Mouse (Mus musculus): ENCODE results near the gene Gm15446. TPM values are rescaled to one million over a fixed set of nuclear protein-coding genes. Genes with fewer than 3 reads are reported as not detected.

The Gm15446 gene
- total RNA-seq (2023) = 10 to 100 TPM; 30.1 to 36.1 TPM

DNA sequence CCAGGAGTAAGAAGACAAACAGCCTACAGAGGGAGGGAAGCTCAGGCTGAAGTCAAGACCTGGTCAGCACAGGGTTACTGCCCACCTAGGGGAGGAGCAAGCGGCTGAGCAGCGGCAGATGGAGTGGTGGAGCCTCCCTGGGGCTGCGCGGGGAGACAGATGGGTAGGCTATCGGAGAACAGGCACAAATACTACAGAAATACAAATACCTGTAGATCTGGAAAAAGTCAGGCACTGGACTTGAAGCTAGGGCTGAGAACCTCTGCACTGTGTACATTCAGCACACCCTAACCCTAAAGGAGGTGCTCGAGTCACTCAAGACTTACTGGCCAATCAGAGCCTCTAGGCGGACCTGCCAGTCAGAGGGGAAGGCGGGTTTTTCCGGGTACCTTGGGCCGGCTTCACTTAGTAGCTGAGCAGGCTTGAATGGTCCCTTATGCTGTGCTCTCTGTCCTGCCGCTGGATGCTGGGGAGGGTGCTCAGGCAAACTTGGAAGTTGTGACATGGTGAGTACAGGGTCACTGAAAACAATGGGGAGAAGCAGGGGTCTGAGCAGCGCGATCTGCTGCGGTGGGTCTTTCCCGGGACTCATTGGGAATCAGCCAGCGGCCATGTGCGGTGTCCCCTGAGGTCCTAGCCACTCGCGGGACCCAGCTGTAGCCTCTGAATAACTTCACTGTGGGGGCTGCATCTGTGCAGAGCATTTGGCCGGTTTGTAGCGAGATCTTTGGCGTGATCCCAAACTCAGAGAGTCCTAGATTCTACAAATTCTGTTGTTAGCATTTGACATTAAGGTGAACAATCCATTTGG lies at the start of gene Gm15446:
Gene Gm15446, plus strand, starts transcription at position 140 of the 811 bp plus-strand sequence.

Other genes with a start within 250 kb of the Gm15446 start
- 1 to 10 TPM; 4.1 to 7.6 TPM for gene 5430403G16Rik, start 232.4 kb upstream of the Gm15446 start, total RNA-seq (2023)
- 10 to 100 TPM; 15.3 to 17.0 TPM for gene 4930522L14Rik, start 171.5 kb upstream of the Gm15446 start, total RNA-seq (2023)
- gene Zfp932, start 73.1 kb downstream of the Gm15446 start, total RNA-seq (2023) = 10 to 100 TPM; 42.9 to 50.0 TPM
- gene Gm17655, start 149.1 kb downstream of the Gm15446 start, total RNA-seq (2023) = 10 to 100 TPM; 16.5 to 18.5 TPM
- gene Gm35315, start 171.0 kb downstream of the Gm15446 start, total RNA-seq (2023) = under 1 TPM; 0.50 to 0.90 TPM
- 1 to 10 TPM; 1.3 to 2.2 TPM for gene Plcxd1, start 176.6 kb downstream of the Gm15446 start, total RNA-seq (2023)
- gene Gtpbp6, start 184.8 kb downstream of the Gm15446 start, total RNA-seq (2023) = 100 to 1,000 TPM; 147 to 151 TPM
- 10 to 100 TPM in 1 of 2 experiments, 1 to 10 TPM in 1; 9.7 to 10.9 TPM for gene Zfp605, start 186.7 kb downstream of the Gm15446 start, total RNA-seq (2023)
- 100 to 1,000 TPM in 1 of 2 experiments, 10 to 100 TPM in 1; 91.1 to 105 TPM for gene Chfr, start 212.4 kb downstream of the Gm15446 start, total RNA-seq (2023)